Mouse (Mus musculus): Measurements from ENCODE around the gene March6. TPM values are rescaled to one million over a fixed set of nuclear protein-coding genes. Genes with fewer than 3 reads are reported as not detected.

Gene March6
- polyA plus RNA-seq, 2 experiments = 27.4 to 30.6 TPM

DNA sequence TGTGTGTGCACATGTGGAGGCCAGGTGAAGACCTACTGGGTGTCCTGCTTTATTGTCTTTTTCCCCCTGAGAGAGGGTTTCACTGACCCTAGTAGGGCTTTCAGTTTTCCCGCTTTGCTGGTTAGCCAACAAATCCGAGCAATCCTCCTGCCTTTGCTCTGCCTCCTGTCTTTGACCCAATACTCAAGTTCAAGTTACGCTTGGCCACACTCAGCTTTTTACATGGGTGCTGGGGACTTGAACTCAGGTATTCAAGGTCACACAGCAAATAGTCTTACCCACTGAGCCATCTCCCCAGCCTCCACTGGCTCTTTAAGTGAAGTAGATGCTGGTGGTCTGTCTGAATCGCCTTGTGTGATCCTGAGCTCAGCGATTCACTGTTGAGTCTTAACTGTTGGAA is 124.0 kb downstream of the March6 start:
- no peaks in the 10 kb centered on the region for H3K9me3 ChIP-seq (ENCODE audit: control insufficient read depth, low read length)
- no peaks in the 10 kb centered on the region for H3K4me1 ChIP-seq (ENCODE audit: control insufficient read depth, insufficient read depth, low read length)
- 85% methylated on average over 5 of the region's 5 CpGs for WGBS
- H3K9ac ChIP-seq (ENCODE audit: low read depth, low read length, severe bottlenecking) = no peak overlapping the region
- DNase-seq (ENCODE audit: low spot score) (no peak), ATAC-seq (ENCODE audit: low FRiP score, low read depth) (no peak)
- H3K4me2 ChIP-seq (replicated peaks; ENCODE audit: low read depth, low read length, severe bottlenecking) = no peak overlapping the region
- no peak overlapping the region for H3K27ac ChIP-seq (replicated peaks; ENCODE audit: low read depth, low read length)
- no peaks in the 10 kb centered on the region for H3K36me3 ChIP-seq (ENCODE audit: control insufficient read depth, insufficient read depth, low read length)
- H3K27me3 ChIP-seq (ENCODE audit: control insufficient read depth, insufficient read depth, low read length) = no peaks in the 10 kb centered on the region
- TF ChIP-seq POLR2A (IDR thresholded peaks at IDR 0.05; ENCODE audit: borderline replicate concordance, extremely low read depth, insufficient read depth, insufficient read length) = no peak
- H3K4me3 ChIP-seq (replicated peaks; ENCODE audit: low read length) = no peak overlapping the region

Other genes starting within 250 kb of the March6 start
- gene Ankrd33b, start 163.3 kb downstream of the March6 start, polyA plus RNA-seq (2012; rRNA removed) = 0.38 and 0.59 TPM in 2 replicates
- 0.52 and 0.53 TPM in 2 replicates for gene Ankrd33b, start 163.3 kb downstream of the March6 start, polyA plus RNA-seq (2014; fragmentation: Nextera tagmentation; extraction: Ambion mirVana)
- gene Ropn1l, start 77.3 kb downstream of the March6 start, polyA plus RNA-seq (2012; rRNA removed) = 1.2 and 1.3 TPM in 2 replicates
- gene Ropn1l, start 77.3 kb downstream of the March6 start, polyA plus RNA-seq (2014; fragmentation: Nextera tagmentation; extraction: Ambion mirVana) = 1.7 and 1.9 TPM in 2 replicates
- gene Cmbl, start 34.3 kb upstream of the March6 start, polyA plus RNA-seq (2012; rRNA removed) = 2.3 and 3.0 TPM in 2 replicates
- 2.2 and 4.0 TPM in 2 replicates for gene Cmbl, start 34.3 kb upstream of the March6 start, polyA plus RNA-seq (2014; fragmentation: Nextera tagmentation; extraction: Ambion mirVana)
- 254 and 328 TPM in 2 replicates for gene Cct5, start 70.8 kb upstream of the March6 start, polyA plus RNA-seq (2012; rRNA removed)
- 505 and 509 TPM in 2 replicates for gene Cct5, start 70.8 kb upstream of the March6 start, polyA plus RNA-seq (2014; fragmentation: Nextera tagmentation; extraction: Ambion mirVana)
- 13.0 and 13.5 TPM in 2 replicates for gene Fam173b, start 70.8 kb upstream of the March6 start, polyA plus RNA-seq (2012; rRNA removed)
- gene Fam173b, start 70.8 kb upstream of the March6 start, polyA plus RNA-seq (2014; fragmentation: Nextera tagmentation; extraction: Ambion mirVana) = 11.7 and 12.8 TPM in 2 replicates

All from limb, embryonic 14.5 days (tissue).